Mouse (Mus musculus) thymus, adult 2 months (tissue): ENCODE results near the gene Fyb2.

Experiments
- CTCF ChIP-seq: fragments of 200-500 bp; IDR thresholded peaks from 2 replicates; pipeline ENCODE4 v1.5.1; 2012; ENCODE audit warnings: mild to moderate bottlenecking, control low read depth, low read length, moderate library complexity, borderline replicate concordance; ENCODE audit not compliant: control insufficient read depth, poor library complexity, insufficient read depth; ENCODE audit errors: extremely low read depth
- POLR2A ChIP-seq: fragments of 200-500 bp; IDR thresholded peaks from 2 replicates; pipeline ENCODE4 v1.6.1; 2012; ENCODE audit warnings: mild to moderate bottlenecking, low read length, control low read depth, moderate library complexity; ENCODE audit not compliant: control insufficient read depth, poor library complexity, insufficient read depth; ENCODE audit errors: extremely low read depth

DNA sequence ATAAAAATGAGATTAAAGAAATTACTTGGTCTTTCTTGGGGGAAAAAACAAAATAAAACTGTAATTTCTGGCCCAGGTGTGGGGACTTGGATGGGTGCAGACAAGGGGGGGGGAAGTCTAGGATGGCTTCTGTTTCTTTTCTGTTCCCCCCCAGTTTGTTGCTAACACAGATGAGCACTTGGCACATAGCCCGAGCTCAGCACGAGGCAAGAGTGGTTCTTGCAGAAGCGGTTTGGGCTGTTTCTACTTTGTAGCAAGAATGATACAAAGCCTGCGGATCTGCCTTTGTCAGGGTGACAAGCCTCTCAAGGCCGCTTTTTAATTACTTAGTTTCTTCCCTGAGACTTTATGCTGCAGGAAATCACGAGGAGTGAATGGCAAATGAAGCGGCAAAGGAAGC is 43.4 kb downstream of the Fyb2 start:
- TF ChIP-seq CTCF = no peak
- TF ChIP-seq POLR2A = no peak
